Mouse (Mus musculus): Measurements from ENCODE around the gene Tagln2. TPM values are rescaled to one million over a fixed set of nuclear protein-coding genes. Genes with fewer than 3 reads are reported as not detected.

The Tagln2 gene
- 369 TPM for polyA plus RNA-seq (2017; shearing (Covaris generic))

DNA sequence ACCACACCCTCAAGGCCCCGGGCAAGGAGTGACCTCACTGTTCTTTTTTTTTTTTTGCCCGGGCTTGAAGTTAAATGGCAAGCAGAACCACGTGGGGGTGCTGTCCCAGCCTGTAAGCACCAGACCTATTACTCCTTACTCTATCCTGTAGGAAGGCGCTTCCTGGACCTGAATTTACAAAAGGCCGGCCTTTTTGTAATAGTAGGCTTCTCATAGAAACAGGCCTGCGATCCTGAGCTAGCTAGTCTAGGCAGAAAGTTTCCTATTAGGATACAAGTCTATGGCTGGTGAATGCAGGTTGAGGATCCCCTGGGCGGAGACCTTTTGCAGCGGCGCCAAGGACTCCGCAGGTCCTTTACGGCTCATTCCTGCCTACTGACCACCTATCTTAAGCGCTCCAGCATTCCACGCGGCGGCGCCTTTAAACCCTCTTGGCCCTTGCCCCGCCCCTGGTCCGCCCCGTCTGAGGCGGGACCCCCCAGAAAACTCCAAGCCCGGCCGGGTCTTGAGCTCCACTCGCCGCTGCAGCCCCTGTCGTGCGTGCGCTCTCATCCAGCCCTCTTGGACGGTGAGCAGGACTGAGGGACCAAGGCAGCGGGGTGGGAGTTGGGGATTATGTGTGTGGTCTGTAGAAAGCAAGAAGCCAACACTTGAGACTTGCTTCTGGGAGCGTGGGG is at the start of gene Tagln2:
Gene Tagln2, plus strand, starts transcription at position 283 of the 677 bp plus-strand sequence.

DNA sequence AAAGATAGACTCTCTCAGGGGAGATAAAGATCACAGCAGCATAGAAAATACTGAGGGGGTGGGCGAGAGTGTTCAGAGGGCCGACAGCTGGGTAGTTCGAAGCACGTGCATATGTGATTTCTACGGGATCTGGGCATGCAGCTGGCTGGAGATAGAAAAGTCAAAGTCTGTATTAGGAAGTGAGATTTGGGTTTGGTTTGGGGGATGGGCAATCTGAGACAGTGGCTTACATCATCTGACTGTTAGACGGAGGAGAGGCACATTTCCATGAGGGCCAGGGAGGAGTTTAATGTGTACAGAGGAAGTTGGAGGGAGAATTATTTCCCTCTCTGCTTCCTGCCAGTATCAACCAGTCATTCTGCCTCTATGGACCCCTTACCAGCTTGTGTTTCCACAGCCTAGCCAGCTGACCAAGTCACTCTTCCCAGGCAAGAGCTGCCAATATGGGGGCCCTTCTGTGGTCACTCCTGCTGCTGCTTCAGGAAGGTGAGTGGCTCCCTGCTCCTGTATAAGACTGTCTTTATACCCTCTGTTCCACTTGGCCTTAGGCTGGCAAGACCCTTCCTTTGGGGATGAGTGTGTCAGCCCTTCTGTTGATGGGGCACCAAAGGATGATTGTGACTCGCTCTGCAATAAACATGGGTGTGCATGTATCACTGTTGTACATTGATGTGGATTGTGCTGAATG is 24.6 kb upstream of the Tagln2 start, which contains the start of gene Slamf9:
Gene Slamf9, plus strand, starts transcription at position 305 of the 688 bp plus-strand sequence.

DNA sequence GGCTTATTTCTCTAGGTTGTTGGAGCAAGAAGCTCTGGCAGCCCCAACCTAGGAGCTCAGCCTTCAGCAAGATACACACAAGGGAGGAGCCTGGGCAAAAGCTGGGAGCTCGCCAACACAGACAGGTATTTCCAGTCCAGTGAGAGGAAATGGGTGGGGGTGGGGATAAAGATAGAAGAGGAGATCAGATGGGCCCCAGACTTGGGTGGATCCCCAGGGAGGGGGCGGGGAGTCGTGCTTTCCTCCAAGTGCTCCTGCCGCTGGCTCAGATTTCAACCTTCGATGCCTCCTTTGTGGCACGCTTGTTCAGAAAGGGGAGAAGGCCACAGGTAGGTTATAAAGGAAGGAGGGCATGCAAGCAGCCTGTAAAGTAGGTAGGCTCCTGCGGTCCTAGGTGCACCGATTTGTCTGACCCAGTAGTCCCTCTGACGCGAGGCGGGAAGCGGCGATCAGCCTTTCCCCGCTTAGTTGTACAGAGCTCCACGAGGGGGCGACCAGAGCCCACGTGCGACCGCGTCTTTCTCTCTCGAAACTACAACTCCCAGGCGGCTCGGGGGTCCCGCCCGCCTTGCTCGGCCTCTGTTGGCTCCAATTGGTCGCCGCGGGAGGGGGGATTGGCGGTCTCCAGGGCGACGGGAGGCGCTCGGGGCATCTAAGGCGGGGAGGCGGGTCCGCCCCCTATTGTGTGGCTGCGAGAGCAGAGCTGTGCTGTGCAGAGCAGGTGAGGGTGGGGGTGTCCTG is 18.1 kb upstream of the Tagln2 start, which contains the start of gene Igsf9:
Gene Igsf9, plus strand, starts transcription at position 249 of the 741 bp plus-strand sequence.

DNA sequence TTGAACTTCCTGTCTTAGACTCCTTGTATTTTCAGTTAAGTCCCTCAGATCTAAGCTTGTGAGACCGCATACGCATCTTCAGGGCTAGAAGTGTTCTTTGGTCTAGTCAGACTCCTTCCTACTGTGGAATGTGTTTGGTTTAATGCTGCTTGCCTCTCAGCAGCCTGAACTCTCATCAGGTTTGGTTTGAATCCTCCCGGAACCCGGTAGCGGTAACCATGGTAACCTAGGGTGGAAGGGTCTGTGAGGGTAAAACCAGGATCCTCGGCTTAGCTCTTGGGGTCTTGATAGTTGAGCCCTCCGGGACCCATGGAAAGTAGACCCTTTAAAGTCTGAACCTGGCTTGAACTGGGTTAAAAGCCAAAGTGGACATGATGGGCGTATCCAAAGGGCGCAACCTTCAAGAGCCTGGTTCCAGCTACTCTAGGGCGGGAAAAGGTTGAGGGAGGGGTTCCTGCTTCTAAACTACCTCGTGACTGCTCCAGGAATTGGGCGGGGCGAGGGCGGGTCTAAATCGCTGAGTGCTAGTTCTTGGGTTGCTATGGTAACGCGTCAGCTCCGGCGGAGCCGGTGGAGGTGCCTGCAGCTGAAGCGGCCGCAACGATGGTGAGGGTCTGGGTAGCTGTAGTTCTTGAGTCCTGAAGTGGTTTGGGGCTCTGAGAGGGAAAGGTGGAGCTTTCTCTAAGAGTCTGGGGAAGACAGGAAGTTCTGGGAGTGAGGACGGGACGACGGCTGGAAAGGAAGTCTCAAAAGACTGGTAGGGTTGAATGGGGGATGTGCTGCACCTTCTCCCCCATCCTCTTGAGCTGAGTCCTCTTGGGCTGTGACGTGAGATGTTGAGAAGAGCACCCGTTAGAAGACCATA is 21.0 kb downstream of the Tagln2 start, which contains the start of gene Cfap45:
Gene Cfap45, plus strand, starts transcription at position 226 of the 865 bp plus-strand sequence.

DNA sequence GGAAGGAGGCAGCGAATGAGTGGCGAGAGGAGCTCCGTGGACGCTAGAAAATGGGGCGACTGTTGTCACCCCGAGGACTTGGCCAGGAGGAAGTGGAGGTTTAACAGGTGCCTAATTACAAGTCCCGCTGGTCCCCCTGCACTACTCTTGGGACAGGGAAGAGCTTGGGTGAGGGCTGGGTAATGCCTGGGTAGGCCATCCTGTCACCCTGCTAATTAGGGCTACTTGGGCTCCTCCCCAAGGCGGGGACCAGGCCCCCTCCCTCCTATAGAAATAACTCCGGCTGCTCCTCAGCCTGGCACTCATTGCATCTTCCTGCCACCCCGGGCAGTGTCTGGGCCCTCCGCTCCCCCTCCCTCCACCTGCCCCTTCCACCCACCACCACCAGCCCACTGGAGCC is 55.8 kb downstream of the Tagln2 start, which contains the start of gene Vsig8:
Gene Vsig8, plus strand, starts transcription at position 301 of the 400 bp plus-strand sequence.

Other genes starting within 250 kb of the Tagln2 start
- not detected for gene Atp1a4, start 241.6 kb upstream of the Tagln2 start, polyA plus RNA-seq (2017; shearing (Covaris generic))
- gene Igsf8, start 238.4 kb upstream of the Tagln2 start, polyA plus RNA-seq (2017; shearing (Covaris generic)), result 26.3 TPM
- 0.22 TPM for gene Atp1a2, start 202.0 kb upstream of the Tagln2 start, polyA plus RNA-seq (2017; shearing (Covaris generic))
- not detected for gene Kcnj9, start 170.7 kb upstream of the Tagln2 start, polyA plus RNA-seq (2017; shearing (Covaris generic))
- not detected for gene Kcnj10, start 158.8 kb upstream of the Tagln2 start, polyA plus RNA-seq (2017; shearing (Covaris generic))
- 9.3 TPM for gene Pigm, start 123.5 kb upstream of the Tagln2 start, polyA plus RNA-seq (2017; shearing (Covaris generic))
- not detected for gene Slamf9, start 24.7 kb upstream of the Tagln2 start, polyA plus RNA-seq (2017; shearing (Covaris generic))
- 2.3 TPM for gene Igsf9, start 18.3 kb upstream of the Tagln2 start, polyA plus RNA-seq (2017; shearing (Covaris generic))
- gene Cfap45, start 20.8 kb downstream of the Tagln2 start, polyA plus RNA-seq (2017; shearing (Covaris generic)), result 0.37 TPM
- gene Vsig8, start 55.9 kb downstream of the Tagln2 start, polyA plus RNA-seq (2017; shearing (Covaris generic)), result not detected
- 0.16 TPM for gene Slamf8, start 90.5 kb downstream of the Tagln2 start, polyA plus RNA-seq (2017; shearing (Covaris generic))
- not detected for gene Fcrl6, start 102.5 kb downstream of the Tagln2 start, polyA plus RNA-seq (2017; shearing (Covaris generic))
- 8.1 TPM for gene Dusp23, start 132.9 kb downstream of the Tagln2 start, polyA plus RNA-seq (2017; shearing (Covaris generic))
- not detected for gene Crp, start 198.0 kb downstream of the Tagln2 start, polyA plus RNA-seq (2017; shearing (Covaris generic))